Mouse (Mus musculus): ENCODE results near the gene Bbs1. TPM values are rescaled to one million over a fixed set of nuclear protein-coding genes. Genes with fewer than 3 reads are reported as not detected.

Gene Bbs1
- polyA plus RNA-seq, 1 experiment from 2014 or later, result 1.0 TPM

Other genes with a start within 250 kb of the Bbs1 start
- gene Gm960, start 208.0 kb downstream of the Bbs1 start, polyA plus RNA-seq (2015; fragmentation: Nextera tagmentation; extraction: Ambion mirVana), result 0.40 and 0.71 TPM in 2 replicates
- 0.05 and 0.10 TPM in 2 replicates for gene Sptbn2, start 195.5 kb downstream of the Bbs1 start, polyA plus RNA-seq (2015; fragmentation: Nextera tagmentation; extraction: Ambion mirVana)
- 15.6 and 18.7 TPM in 2 replicates for gene Rbm4b, start 150.1 kb downstream of the Bbs1 start, polyA plus RNA-seq (2015; fragmentation: Nextera tagmentation; extraction: Ambion mirVana)
- gene Rbm4, start 112.7 kb downstream of the Bbs1 start, polyA plus RNA-seq (2015; fragmentation: Nextera tagmentation; extraction: Ambion mirVana), result 25.2 and 29.0 TPM in 2 replicates
- gene Gm21992, start 95.0 kb downstream of the Bbs1 start, polyA plus RNA-seq (2015; fragmentation: Nextera tagmentation; extraction: Ambion mirVana), result 11.6 and 12.7 TPM in 2 replicates
- gene Rbm14, start 95.0 kb downstream of the Bbs1 start, polyA plus RNA-seq (2015; fragmentation: Nextera tagmentation; extraction: Ambion mirVana), result 37.5 and 41.4 TPM in 2 replicates
- 52.4 and 61.9 TPM in 2 replicates for gene Ccs, start 67.3 kb downstream of the Bbs1 start, polyA plus RNA-seq (2015; fragmentation: Nextera tagmentation; extraction: Ambion mirVana)
- not detected in 2 replicates for gene Ccdc87, start 67.3 kb downstream of the Bbs1 start, polyA plus RNA-seq (2015; fragmentation: Nextera tagmentation; extraction: Ambion mirVana)
- gene Ctsf, start 51.5 kb downstream of the Bbs1 start, polyA plus RNA-seq (2015; fragmentation: Nextera tagmentation; extraction: Ambion mirVana), result 25.8 and 28.8 TPM in 2 replicates
- 0.85 and 1.2 TPM in 2 replicates for gene Actn3, start 28.7 kb downstream of the Bbs1 start, polyA plus RNA-seq (2015; fragmentation: Nextera tagmentation; extraction: Ambion mirVana)
- 9.7 and 10.9 TPM in 2 replicates for gene Zdhhc24, start 28.0 kb downstream of the Bbs1 start, polyA plus RNA-seq (2015; fragmentation: Nextera tagmentation; extraction: Ambion mirVana)
- 46.0 and 47.8 TPM in 2 replicates for gene Dpp3, start 21.7 kb upstream of the Bbs1 start, polyA plus RNA-seq (2015; fragmentation: Nextera tagmentation; extraction: Ambion mirVana)
- 0.17 TPM in 2 replicates for gene Peli3, start 36.5 kb upstream of the Bbs1 start, polyA plus RNA-seq (2015; fragmentation: Nextera tagmentation; extraction: Ambion mirVana)
- gene Mrpl11, start 55.5 kb upstream of the Bbs1 start, polyA plus RNA-seq (2015; fragmentation: Nextera tagmentation; extraction: Ambion mirVana), result 38.1 and 42.8 TPM in 2 replicates
- not detected in 2 replicates for gene Npas4, start 83.7 kb upstream of the Bbs1 start, polyA plus RNA-seq (2015; fragmentation: Nextera tagmentation; extraction: Ambion mirVana)
- gene Slc29a2, start 117.2 kb upstream of the Bbs1 start, polyA plus RNA-seq (2015; fragmentation: Nextera tagmentation; extraction: Ambion mirVana), result 0.86 and 0.97 TPM in 2 replicates
- 8.9 TPM in 2 replicates for gene B4gat1, start 132.2 kb upstream of the Bbs1 start, polyA plus RNA-seq (2015; fragmentation: Nextera tagmentation; extraction: Ambion mirVana)
- 0.36 and 0.54 TPM in 2 replicates for gene AC124502.3, start 132.3 kb upstream of the Bbs1 start, polyA plus RNA-seq (2015; fragmentation: Nextera tagmentation; extraction: Ambion mirVana)
- gene Brms1, start 134.7 kb upstream of the Bbs1 start, polyA plus RNA-seq (2015; fragmentation: Nextera tagmentation; extraction: Ambion mirVana), result 24.0 and 25.5 TPM in 2 replicates
- gene Rin1, start 143.9 kb upstream of the Bbs1 start, polyA plus RNA-seq (2015; fragmentation: Nextera tagmentation; extraction: Ambion mirVana), result 0.17 and 0.38 TPM in 2 replicates
- gene Cd248, start 161.4 kb upstream of the Bbs1 start, polyA plus RNA-seq (2015; fragmentation: Nextera tagmentation; extraction: Ambion mirVana), result 3.2 and 3.7 TPM in 2 replicates
- gene Tmem151a, start 178.9 kb upstream of the Bbs1 start, polyA plus RNA-seq (2015; fragmentation: Nextera tagmentation; extraction: Ambion mirVana), result 0.41 and 0.45 TPM in 2 replicates
- 49.4 and 55.3 TPM in 2 replicates for gene Yif1a, start 181.9 kb upstream of the Bbs1 start, polyA plus RNA-seq (2015; fragmentation: Nextera tagmentation; extraction: Ambion mirVana)
- 0.68 and 0.83 TPM in 2 replicates for gene Cnih2, start 191.9 kb upstream of the Bbs1 start, polyA plus RNA-seq (2015; fragmentation: Nextera tagmentation; extraction: Ambion mirVana)
- gene Rab1b, start 200.4 kb upstream of the Bbs1 start, polyA plus RNA-seq (2015; fragmentation: Nextera tagmentation; extraction: Ambion mirVana), result 85.4 and 89.7 TPM in 2 replicates
- 1.7 and 2.7 TPM in 2 replicates for gene Klc2, start 211.9 kb upstream of the Bbs1 start, polyA plus RNA-seq (2015; fragmentation: Nextera tagmentation; extraction: Ambion mirVana)

All from liver, embryonic 15.5 days (tissue).